Mouse (Mus musculus): ENCODE data around the gene Gfra1. TPM values are rescaled to one million over a fixed set of nuclear protein-coding genes. Genes with fewer than 3 reads are reported as not detected.

Gene Gfra1
- total RNA-seq, 1 experiment, result 3.5 TPM

DNA sequence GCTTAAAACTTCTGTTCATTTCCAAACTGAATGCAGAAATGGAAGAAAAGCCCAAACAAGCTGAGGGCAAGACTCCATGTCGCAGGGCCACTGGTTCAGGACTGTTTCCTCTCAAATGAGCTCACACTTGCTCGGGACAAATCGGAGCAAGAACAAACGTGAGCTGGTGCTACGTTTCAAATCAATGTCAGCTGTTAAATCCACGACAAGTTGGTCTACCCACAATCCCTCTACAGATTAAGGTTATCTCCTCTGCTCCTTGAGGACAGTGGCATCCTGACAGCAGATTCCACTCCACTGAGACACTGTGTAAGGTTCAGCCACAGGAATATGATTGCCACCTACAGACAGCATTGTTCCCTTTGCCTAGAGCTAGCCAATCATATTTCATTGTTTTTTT, 4.4 kb downstream of the Gfra1 start:
- no peak overlapping the region for H3K9ac ChIP-seq (ENCODE audit: insufficient read depth, low read depth, low read length, poor library complexity, severe bottlenecking)
- in situ Hi-C loops (cut with MboI; ENCODE audit: low sequenced_read_pairs in 2 of 2, unreplicated experiment in 2 of 2), result no loop called here
- H3K4me3 ChIP-seq (ENCODE audit: insufficient read depth in 1 of 2, low read depth in 1 of 2, low read length in 2 of 2, poor library complexity in 1 of 2, severe bottlenecking in 1 of 2), result no peak overlapping the region
- no peaks in the 10 kb centered on the region for H3K9me3 ChIP-seq (ENCODE audit: control insufficient read depth, insufficient read depth, low read depth, low read length)
- H3K27ac ChIP-seq (ENCODE audit: insufficient read depth, low read depth, low read length, poor library complexity, severe bottlenecking), result no peak overlapping the region
- DNase-seq (ENCODE audit: low read depth, low spot score), result no peak
- no peaks in the 10 kb centered on the region for H3K36me3 ChIP-seq (ENCODE audit: control insufficient read depth, insufficient read depth, low read length, poor library complexity, severe bottlenecking)
- no peak for TF ChIP-seq HCFC1 (IDR thresholded peaks at IDR 0.05; ENCODE audit: borderline replicate concordance, insufficient read depth, low read length)
- TF ChIP-seq MAFK (IDR thresholded peaks at IDR 0.05; ENCODE audit: insufficient read depth, low read depth, low read length), result no peak
- TF ChIP-seq CHD2 (IDR thresholded peaks at IDR 0.05; ENCODE audit: low read depth, low read length), result no peak
- peaks cover 0 to 5% of the 10 kb centered on the region in 2 experiments; a peak in 1 of 4 replicates for H3K4me1 ChIP-seq (ENCODE audit: control insufficient read depth in 2 of 2, insufficient read depth in 2 of 2, low read length in 2 of 2, poor library complexity in 1 of 2)

DNA sequence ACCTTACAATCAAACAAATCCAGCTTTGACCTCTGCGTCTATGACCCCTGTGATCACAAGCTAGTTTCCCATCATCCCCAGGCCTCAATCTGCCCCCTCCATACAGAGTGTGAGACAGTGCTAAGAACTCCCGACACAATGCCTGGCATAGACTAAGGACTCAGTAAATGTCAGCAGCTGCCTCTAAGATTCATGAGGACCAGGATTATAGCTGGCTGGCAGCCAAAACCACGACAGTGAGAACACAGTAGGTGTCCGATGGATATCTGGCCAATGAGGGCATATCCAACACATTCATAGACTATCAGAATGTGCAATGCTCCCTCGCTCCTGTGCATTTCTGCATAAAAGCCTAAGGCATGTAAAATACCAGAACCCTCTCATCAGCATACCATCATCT, 5.0 kb downstream of the Gfra1 start:
- Histone ChIP-seq H3K36me3 (ENCODE audit: control insufficient read depth, insufficient read depth, low read length, poor library complexity, severe bottlenecking) (no peaks in the 10 kb centered on the region), H3K4me1 (ENCODE audit: control insufficient read depth in 2 of 2, insufficient read depth in 2 of 2, low read length in 2 of 2, poor library complexity in 1 of 2) (peaks cover 0 to 3% of the 10 kb centered on the region in 2 experiments; a peak in 1 of 4 replicates), H3K27ac (ENCODE audit: insufficient read depth, low read depth, low read length, poor library complexity, severe bottlenecking) (no peak overlapping the region), H3K9ac (ENCODE audit: insufficient read depth, low read depth, low read length, poor library complexity, severe bottlenecking) (no peak overlapping the region), H3K9me3 (ENCODE audit: control insufficient read depth, insufficient read depth, low read depth, low read length) (no peaks in the 10 kb centered on the region), H3K4me3 (ENCODE audit: insufficient read depth in 1 of 2, low read depth in 1 of 2, low read length in 2 of 2, poor library complexity in 1 of 2, severe bottlenecking in 1 of 2) (no peak overlapping the region)
- TF ChIP-seq CHD2 (IDR thresholded peaks at IDR 0.05; ENCODE audit: low read depth, low read length), result no peak
- no peak for TF ChIP-seq HCFC1 (IDR thresholded peaks at IDR 0.05; ENCODE audit: borderline replicate concordance, insufficient read depth, low read length)
- no peak for TF ChIP-seq ZNF384 (IDR thresholded peaks at IDR 0.05; ENCODE audit: low read depth, low read length)
- TF ChIP-seq ZC3H11A (IDR thresholded peaks at IDR 0.05; ENCODE audit: borderline replicate concordance, low read depth, low read length), result no peak
- TF ChIP-seq MAFK (IDR thresholded peaks at IDR 0.05; ENCODE audit: insufficient read depth, low read depth, low read length), result no peak
- in situ Hi-C loops (cut with MboI; ENCODE audit: low sequenced_read_pairs in 2 of 2, unreplicated experiment in 2 of 2), result no loop called here
- no peak for DNase-seq (ENCODE audit: low read depth, low spot score)

DNA sequence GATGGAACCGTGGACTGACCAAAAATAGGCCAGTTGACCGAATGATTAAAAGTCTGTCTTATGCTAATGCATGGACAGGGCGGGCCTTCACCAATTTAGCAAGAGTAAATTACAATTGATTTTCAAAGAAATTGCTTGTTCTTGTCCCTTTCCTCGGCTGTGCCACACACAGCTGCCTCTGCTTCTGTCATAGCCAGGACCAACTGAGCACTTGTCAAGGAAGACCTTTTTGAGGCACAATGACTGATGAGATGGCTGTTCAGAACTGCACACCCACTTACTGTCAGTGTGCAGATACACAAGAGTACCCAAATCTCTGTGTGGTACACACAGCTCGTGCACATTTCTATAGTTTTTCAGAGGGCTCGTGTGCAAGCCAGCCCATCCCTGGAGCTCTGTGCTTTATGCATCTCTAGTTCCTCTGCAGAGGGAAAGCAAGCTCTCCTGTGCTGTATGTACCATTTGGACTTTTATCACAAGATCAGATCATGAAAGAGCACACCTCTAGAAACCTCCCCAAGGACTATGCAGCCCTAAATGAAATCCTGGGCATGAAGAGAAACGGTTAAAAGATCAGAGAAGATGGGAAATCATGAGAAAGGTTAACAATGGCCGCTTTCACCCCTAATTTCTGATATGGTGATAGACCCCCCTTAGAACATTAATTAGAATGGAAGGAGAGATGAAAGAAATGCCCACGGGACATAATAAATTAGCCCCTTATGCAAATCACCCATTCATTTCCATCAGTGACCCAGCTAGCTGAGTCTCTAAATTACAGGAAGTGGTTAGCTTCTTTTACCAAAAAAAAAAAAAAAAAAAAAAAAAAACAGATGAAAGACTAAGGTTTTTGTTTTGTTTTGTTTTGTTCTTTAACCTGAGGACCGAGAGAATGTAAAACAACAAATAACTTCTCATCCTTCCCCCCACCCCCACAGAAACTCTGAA, 12.7 kb downstream of the Gfra1 start:
- H3K9me3 ChIP-seq (ENCODE audit: control insufficient read depth, insufficient read depth, low read depth, low read length), result no peaks in the 10 kb centered on the region
- in situ Hi-C loops (cut with MboI; ENCODE audit: low sequenced_read_pairs in 2 of 2, unreplicated experiment in 2 of 2), result no loop called here
- H3K9ac ChIP-seq (ENCODE audit: insufficient read depth, low read depth, low read length, poor library complexity, severe bottlenecking), result no peak overlapping the region
- no peak for DNase-seq (ENCODE audit: low read depth, low spot score)
- no peak for TF ChIP-seq MAFK (IDR thresholded peaks at IDR 0.05; ENCODE audit: insufficient read depth, low read depth, low read length)
- TF ChIP-seq ZNF384 (IDR thresholded peaks at IDR 0.05; ENCODE audit: low read depth, low read length), result no peak
- TF ChIP-seq HCFC1 (IDR thresholded peaks at IDR 0.05; ENCODE audit: borderline replicate concordance, insufficient read depth, low read length), result no peak
- no peak for TF ChIP-seq CHD2 (IDR thresholded peaks at IDR 0.05; ENCODE audit: low read depth, low read length)
- no peak for TF ChIP-seq ZC3H11A (IDR thresholded peaks at IDR 0.05; ENCODE audit: borderline replicate concordance, low read depth, low read length)
- no peak overlapping the region for H3K27ac ChIP-seq (ENCODE audit: insufficient read depth, low read depth, low read length, poor library complexity, severe bottlenecking)
- no peak overlapping the region for H3K4me3 ChIP-seq (ENCODE audit: insufficient read depth in 1 of 2, low read depth in 1 of 2, low read length in 2 of 2, poor library complexity in 1 of 2, severe bottlenecking in 1 of 2)
- H3K36me3 ChIP-seq (ENCODE audit: control insufficient read depth, insufficient read depth, low read length, poor library complexity, severe bottlenecking), result no peaks in the 10 kb centered on the region
- peaks cover 7 to 19% of the 10 kb centered on the region in 2 experiments; a peak in 3 of 4 replicates for H3K4me1 ChIP-seq (ENCODE audit: control insufficient read depth in 2 of 2, insufficient read depth in 2 of 2, low read length in 2 of 2, poor library complexity in 1 of 2)

DNA sequence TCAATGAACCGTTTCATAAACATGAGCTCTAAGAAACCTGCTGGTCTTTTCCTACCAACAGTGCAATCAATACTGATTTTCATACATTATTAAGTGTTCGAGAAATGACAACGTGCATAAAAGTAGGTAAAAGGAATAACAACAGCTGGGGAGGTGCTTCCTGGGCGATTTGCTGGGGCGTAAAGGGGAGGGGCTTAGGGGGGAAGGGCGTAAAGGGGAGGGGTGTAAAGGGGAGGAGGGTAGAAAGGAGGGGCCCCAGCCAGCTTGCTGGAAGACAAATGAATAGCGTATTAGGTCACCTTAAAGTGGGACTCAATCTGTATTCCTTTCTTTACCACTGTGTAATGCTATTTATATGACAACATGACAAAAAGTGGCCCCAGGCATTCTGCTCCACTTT, 13.9 kb downstream of the Gfra1 start:
- no peak overlapping the region for H3K9ac ChIP-seq (ENCODE audit: insufficient read depth, low read depth, low read length, poor library complexity, severe bottlenecking)
- peak; percentile 29 for DNase-seq (ENCODE audit: low read depth, low spot score)
- peak overlapping the region in 1 of 2 experiments; percentile 43; a peak in 1 of 4 replicates for H3K4me3 ChIP-seq (ENCODE audit: insufficient read depth in 1 of 2, low read depth in 1 of 2, low read length in 2 of 2, poor library complexity in 1 of 2, severe bottlenecking in 1 of 2)
- no peak overlapping the region for H3K27ac ChIP-seq (ENCODE audit: insufficient read depth, low read depth, low read length, poor library complexity, severe bottlenecking)
- TF ChIP-seq ZC3H11A (IDR thresholded peaks at IDR 0.05; ENCODE audit: borderline replicate concordance, low read depth, low read length) (no peak), ZNF384 (IDR thresholded peaks at IDR 0.05; ENCODE audit: low read depth, low read length) (no peak), MAFK (IDR thresholded peaks at IDR 0.05; ENCODE audit: insufficient read depth, low read depth, low read length) (no peak), CHD2 (IDR thresholded peaks at IDR 0.05; ENCODE audit: low read depth, low read length) (no peak), HCFC1 (IDR thresholded peaks at IDR 0.05; ENCODE audit: borderline replicate concordance, insufficient read depth, low read length) (no peak)
- peaks cover 12 to 23% of the 10 kb centered on the region in 2 experiments for H3K4me1 ChIP-seq (ENCODE audit: control insufficient read depth in 2 of 2, insufficient read depth in 2 of 2, low read length in 2 of 2, poor library complexity in 1 of 2)
- no peaks in the 10 kb centered on the region for H3K36me3 ChIP-seq (ENCODE audit: control insufficient read depth, insufficient read depth, low read length, poor library complexity, severe bottlenecking)
- in situ Hi-C loops (cut with MboI; ENCODE audit: low sequenced_read_pairs in 2 of 2, unreplicated experiment in 2 of 2), result no loop called here
- no peaks in the 10 kb centered on the region for H3K9me3 ChIP-seq (ENCODE audit: control insufficient read depth, insufficient read depth, low read depth, low read length)
